Mouse (Mus musculus) liver, embryonic 11.5 days (tissue): Measurements from ENCODE around the gene Sh3bp1. TPM values are rescaled to one million over a fixed set of nuclear protein-coding genes. Genes with fewer than 3 reads are reported as not detected.

Experiments used
- ATAC-seq: fragments of 200-750 bp; cut with Nextera tagmentation; replicated peaks from 2 replicates; pipeline ENCODE4 v1.8.0; 2017; ENCODE audit warnings: moderate number of reproducible peaks, mild to moderate bottlenecking, moderate TSS enrichment, moderate library complexity; ENCODE audit not compliant: low FRiP score
- DNase-seq: peaks from one replicate; pipeline ENCODE4 v3.0.0-alpha.2; 2017; ENCODE audit warnings: low spot score
- H3K27ac ChIP-seq: fragments of 300-500 bp; sonication (generic); 2 replicates; pipeline ENCODE4 v1.5.1; 2014; ENCODE audit warnings: mild to moderate bottlenecking, low read depth, low read length, control low read depth
- H3K27me3 ChIP-seq: fragments of 300-500 bp; sonication (generic); replicated peaks from 2 replicates; pipeline ENCODE4 v1.6.1; 2014; ENCODE audit warnings: low read length, mixed read lengths; ENCODE audit not compliant: control insufficient read depth, insufficient read depth
- H3K36me3 ChIP-seq: fragments of 300-500 bp; sonication (generic); 2 replicates; pipeline ENCODE4 v1.6.1; 2014; ENCODE audit warnings: mild to moderate bottlenecking, low read length, moderate library complexity, mixed read lengths; ENCODE audit not compliant: control insufficient read depth, insufficient read depth
- H3K4me1 ChIP-seq: fragments of 300-500 bp; sonication (generic); replicated peaks from 2 replicates; pipeline ENCODE4 v1.6.1; 2014; ENCODE audit warnings: low read length, mixed read lengths; ENCODE audit not compliant: control insufficient read depth, insufficient read depth
- H3K4me2 ChIP-seq: fragments of 300-500 bp; sonication (generic); 2 replicates; pipeline ENCODE4 v1.6.1; 2014; ENCODE audit warnings: mild to moderate bottlenecking, control low read depth, moderate library complexity
- H3K4me3 ChIP-seq: fragments of 300-500 bp; sonication (generic); 2 replicates; pipeline ENCODE4 v1.5.1; 2014; ENCODE audit warnings: low read depth, low read length, control low read depth
- H3K9ac ChIP-seq: fragments of 300-500 bp; sonication (generic); 2 replicates; pipeline ENCODE4 v1.6.1; 2014; ENCODE audit warnings: low read depth, low read length, control low read depth
- H3K9me3 ChIP-seq: fragments of 300-500 bp; sonication (generic); 2 replicates; pipeline ENCODE4 v1.6.1; 2016; ENCODE audit warnings: low read length, inconsistent platforms, mixed read lengths; ENCODE audit not compliant: control insufficient read depth
- WGBS: fragments of 180-500 bp; shearing (Covaris S2); extraction: QIAGEN DNeasy Blood & Tissue Kit; methylation state at CpG from one replicate; pipeline ENCODE4 v1.1.7; 2014; 5-methylcytosine and 5-hydroxymethylcytosine counted together
- polyA plus RNA-seq: library from polyadenylated mRNA; unstranded; fragments of >200 nt; fragmentation: Nextera tagmentation; extraction: Ambion mirVana; gene quantifications from 2 replicates; pipeline ENCODE4 v1.2.1, GENCODE M21; 2014

Gene Sh3bp1
- polyA plus RNA-seq, 1 experiment from 2014 or later: 69.4 TPM

- no peak for DNase-seq
- Histone ChIP-seq H3K36me3 (peaks cover 26% of the 10 kb centered on the region), H3K27me3 (no peaks in the 10 kb centered on the region), H3K9ac (peak overlapping the region; percentile 83), H3K27ac (peak overlapping the region; percentile 94; the same call in 1 of the 2 replicates), H3K4me2 (peak overlapping the region; percentile 96), H3K4me1 (peaks cover 41% of the 10 kb centered on the region), H3K9me3 (no peaks in the 10 kb centered on the region), H3K4me3 (peak overlapping the region; percentile 65)
- ATAC-seq: no peak
- 57% methylated on average over 8 of the region's 8 CpGs for WGBS
These were observed 1.8 kb downstream of the Sh3bp1 start for GRCm38 (mm10) chr15:78901422-78901789.

- no peaks in the 10 kb centered on the region for H3K9me3 ChIP-seq
- H3K9ac ChIP-seq: no peak overlapping the region
- no peak overlapping the region for H3K4me3 ChIP-seq
- H3K27ac ChIP-seq: no peak overlapping the region
- ATAC-seq: no peak; the same call in 1 of the 2 replicates
- DNase-seq: peak; percentile 78
- WGBS: 11% methylated on average over 2 of the region's 2 CpGs
- H3K4me1 ChIP-seq: peaks cover 24% of the 10 kb centered on the region
- no peaks in the 10 kb centered on the region for H3K27me3 ChIP-seq
- H3K36me3 ChIP-seq: peaks cover 37% of the 10 kb centered on the region
- H3K4me2 ChIP-seq: peak overlapping the region; percentile 31; the same call in 1 of the 2 replicates
These were observed 3.7 kb downstream of the Sh3bp1 start for GRCm38 (mm10) chr15:78903243-78903642.

GRCm38 (mm10) chr15:78908399-78908798, 8.8 kb downstream of the Sh3bp1 start:
- no peak for DNase-seq
- Histone ChIP-seq H3K4me1 (peaks cover 5% of the 10 kb centered on the region; the same call in 1 of the 2 replicates), H3K9ac (no peak overlapping the region), H3K27me3 (no peaks in the 10 kb centered on the region), H3K36me3 (peaks cover 56% of the 10 kb centered on the region), H3K27ac (no peak overlapping the region), H3K4me2 (no peak overlapping the region), H3K4me3 (no peak overlapping the region), H3K9me3 (no peaks in the 10 kb centered on the region)
- WGBS: 81% methylated on average over 7 of the region's 7 CpGs
- ATAC-seq: no peak

GRCm38 (mm10) chr15:78908982-78909381, 9.4 kb downstream of the Sh3bp1 start:
- H3K4me3 ChIP-seq: no peak overlapping the region
- WGBS: 65% methylated on average over 8 of the region's 8 CpGs
- no peak overlapping the region for H3K9ac ChIP-seq
- DNase-seq (no peak), ATAC-seq (no peak)
- no peaks in the 10 kb centered on the region for H3K9me3 ChIP-seq
- no peak overlapping the region for H3K27ac ChIP-seq
- no peaks in the 10 kb centered on the region for H3K27me3 ChIP-seq
- peaks cover 5% of the 10 kb centered on the region for H3K4me1 ChIP-seq
- H3K36me3 ChIP-seq: peaks cover 52% of the 10 kb centered on the region
- H3K4me2 ChIP-seq: no peak overlapping the region; the same call in 1 of the 2 replicates

DNA sequence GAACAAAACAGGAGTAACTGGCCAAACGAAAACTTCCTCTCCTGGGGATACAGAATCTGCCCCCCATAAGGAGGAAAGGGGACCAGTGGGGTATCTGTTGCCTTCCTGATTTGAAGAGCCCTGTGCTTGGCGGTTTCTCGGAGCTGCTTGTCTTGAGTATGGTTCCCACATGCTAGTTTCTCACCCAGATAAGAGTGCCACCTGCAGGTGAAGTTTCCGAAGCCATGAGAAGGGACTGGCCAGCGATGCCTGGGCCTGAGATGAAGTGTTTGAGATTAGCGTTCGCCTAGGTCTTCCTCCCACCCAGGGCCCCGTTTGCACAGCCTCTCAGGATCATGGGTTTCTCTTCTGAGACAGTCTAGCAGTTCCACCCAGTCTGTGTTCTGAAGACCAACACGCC, 12.5 kb downstream of the Sh3bp1 start:
- no peak for DNase-seq
- Histone ChIP-seq H3K4me1 (peaks cover 29% of the 10 kb centered on the region), H3K4me2 (no peak overlapping the region), H3K9me3 (no peaks in the 10 kb centered on the region), H3K4me3 (no peak overlapping the region), H3K27me3 (no peaks in the 10 kb centered on the region), H3K27ac (no peak overlapping the region), H3K9ac (no peak overlapping the region), H3K36me3 (peaks cover 35% of the 10 kb centered on the region)
- ATAC-seq: no peak
- 39% methylated on average over 9 of the region's 9 CpGs for WGBS

- DNase-seq (peak; percentile 95), ATAC-seq (peak; percentile 89)
- peak within 1 kb of the TSS; percentile 100 for H3K4me2 ChIP-seq
- peak within 1 kb of the TSS; percentile 79 for H3K27ac ChIP-seq
- H3K4me3 ChIP-seq: peak within 1 kb of the TSS; percentile 83
- peak within 1 kb of the TSS; percentile 85 for H3K9ac ChIP-seq
- H3K36me3 ChIP-seq: peaks cover 25% of the 10 kb centered on the region
- H3K4me1 ChIP-seq: peaks cover 29% of the 10 kb centered on the region
- under 1% methylated on average over 51 of the region's 51 CpGs for WGBS
- H3K9me3 ChIP-seq: no peaks in the 10 kb centered on the region
- no peaks in the 10 kb centered on the region for H3K27me3 ChIP-seq
These were observed 14.1 kb downstream of the Sh3bp1 start, which contains the start of gene Pdxp for GRCm38 (mm10) chr15:78913632-78914090. Gene Pdxp (plus strand): TSS chr15:78913919.

DNA sequence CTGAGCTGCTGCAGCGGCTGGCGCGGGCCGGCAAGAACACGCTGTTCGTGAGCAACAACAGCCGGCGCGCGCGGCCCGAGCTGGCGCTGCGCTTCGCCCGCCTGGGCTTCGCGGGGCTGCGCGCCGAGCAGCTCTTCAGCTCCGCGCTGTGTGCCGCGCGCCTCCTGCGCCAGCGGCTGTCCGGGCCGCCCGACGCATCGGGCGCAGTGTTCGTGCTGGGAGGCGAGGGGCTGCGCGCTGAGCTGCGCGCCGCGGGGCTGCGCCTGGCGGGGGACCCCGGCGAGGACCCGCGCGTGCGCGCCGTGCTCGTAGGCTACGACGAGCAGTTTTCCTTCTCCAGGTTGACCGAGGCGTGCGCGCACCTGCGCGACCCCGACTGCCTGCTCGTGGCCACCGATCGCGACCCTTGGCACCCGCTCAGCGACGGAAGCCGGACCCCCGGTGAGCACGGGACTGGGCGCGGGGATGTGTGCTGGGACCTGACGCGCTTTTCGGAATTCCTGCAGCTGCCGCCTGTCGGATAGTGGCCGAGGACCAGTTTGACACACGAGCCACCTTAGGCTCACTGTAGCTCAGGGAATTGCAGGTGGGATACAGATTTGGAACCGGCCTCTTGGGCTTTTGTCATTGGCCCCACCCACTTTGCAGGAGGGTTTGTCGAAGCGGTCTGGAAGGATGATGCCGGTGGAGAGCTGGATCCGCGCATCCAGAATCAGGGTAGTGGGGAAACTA, 14.7 kb downstream of the Sh3bp1 start:
- under 1% methylated on average over 86 of the region's 87 CpGs for WGBS
- peaks cover 29% of the 10 kb centered on the region for H3K4me1 ChIP-seq
- peak overlapping the region; percentile 79 for H3K27ac ChIP-seq
- peak overlapping the region; percentile 83 for H3K4me3 ChIP-seq
- H3K27me3 ChIP-seq: no peaks in the 10 kb centered on the region
- ATAC-seq (peak; percentile 44), DNase-seq (no peak)
- no peaks in the 10 kb centered on the region for H3K9me3 ChIP-seq
- H3K4me2 ChIP-seq: peak overlapping the region; percentile 100
- H3K9ac ChIP-seq: peak overlapping the region; percentile 85
- H3K36me3 ChIP-seq: peaks cover 27% of the 10 kb centered on the region

GRCm38 (mm10) chr15:78914823-78915659, 15.5 kb downstream of the Sh3bp1 start:
- H3K4me2 ChIP-seq: peak overlapping the region; percentile 100
- H3K36me3 ChIP-seq: peaks cover 23% of the 10 kb centered on the region
- peak overlapping the region; percentile 85 for H3K9ac ChIP-seq
- H3K4me3 ChIP-seq: peak overlapping the region; percentile 83
- no peaks in the 10 kb centered on the region for H3K27me3 ChIP-seq
- WGBS: 42% methylated on average over 8 of the region's 8 CpGs
- peaks cover 29% of the 10 kb centered on the region for H3K4me1 ChIP-seq
- no peak for DNase-seq
- no peak for ATAC-seq
- H3K9me3 ChIP-seq: no peaks in the 10 kb centered on the region
- H3K27ac ChIP-seq: peak overlapping the region; percentile 79; the same call in 1 of the 2 replicates
